27 mouse cellular contexts compared by ENCODE assay signal in the genomic region with DNA sequence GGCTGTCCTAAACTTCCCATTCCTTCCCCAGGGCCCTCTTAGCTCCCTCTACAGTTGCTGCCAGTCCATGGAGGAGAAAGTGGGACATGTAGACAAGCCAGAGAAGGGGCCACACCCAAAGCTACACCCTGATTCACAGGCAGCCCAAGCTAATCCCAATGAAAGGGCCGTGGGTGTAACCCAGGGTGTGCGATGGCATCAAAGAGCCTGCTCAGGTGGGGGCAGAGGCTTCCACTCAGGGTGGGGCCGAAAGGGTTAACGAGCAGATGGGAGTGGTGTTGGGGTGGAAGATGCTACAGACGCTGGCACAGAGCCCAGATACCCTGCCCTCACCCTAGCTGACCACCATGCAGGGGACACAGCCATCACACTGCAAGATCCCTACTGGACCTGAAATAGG. TPM values are rescaled to one million over a fixed set of nuclear protein-coding genes. Genes with fewer than 3 reads are reported as not detected.
DNase-seq lines count a peak whose midpoint lies in the region; ATAC-seq and TF ChIP-seq lines count a peak whose summit lies in the region.
"Had no signal": no experiment of that assay in that cellular context is flagged by ENCODE, and none has a peak within 500 bp of the region (broad histone marks: within the 10 kb centered on the region; RNA-seq: fewer than 3 reads in every experiment).

No protein-coding gene starts in this region.

- H3K4me3 ChIP-seq in midbrain, embryonic 10.5 days = no peak overlapping the region
- H3K4me3 ChIP-seq in midbrain, embryonic 14.5 days (replicated peaks; ENCODE audit: low read depth, low read length) = no peak overlapping the region
- H3K4me3 ChIP-seq in stomach, postnatal 0 days (ENCODE audit: low read depth, low read length) = no peak overlapping the region
- H3K4me3 ChIP-seq: embryonic facial prominence, embryonic 15.5 days; erythroblast, embryonic 14.5 days; heart, adult 2 months; heart, embryonic 15.5 days; hindbrain, embryonic 15.5 days had no signal

- no peaks in the 10 kb centered on the region for H3K9me3 ChIP-seq in midbrain, embryonic 10.5 days (replicated peaks)
- no peaks in the 10 kb centered on the region for H3K9me3 ChIP-seq in midbrain, embryonic 14.5 days (ENCODE audit: control insufficient read depth, low read length)
- no peaks in the 10 kb centered on the region for H3K9me3 ChIP-seq in stomach, postnatal 0 days (ENCODE audit: control insufficient read depth, low read length)
- H3K9me3 ChIP-seq: embryonic facial prominence, embryonic 15.5 days; heart, embryonic 15.5 days; hindbrain, embryonic 15.5 days had no signal

- peak; percentile 90 for DNase-seq in heart, adult 11 months
- DNase-seq in heart, adult 18-20 months = no peak
- DNase-seq in midbrain, embryonic 10.5 days (ENCODE audit: low spot score) = no peak
- no peak for DNase-seq in midbrain, embryonic 14.5 days
- peak; percentile 25 for DNase-seq in c-Kit-positive CD71-positive TER-119-positive erythroid progenitor cells, embryonic 14.5 days (ENCODE audit: low spot score)
- peak; percentile 14 for DNase-seq in stomach, postnatal 0 days (ENCODE audit: low spot score)
- DNase-seq in adrenal gland, postnatal 14 days = no peak
- DNase-seq: adrenal gland, adult 2 months; adrenal gland, postnatal 36 days; cerebellum, adult 11 months; cerebellum, adult 8-10 months; cerebellum, postnatal 14 days; embryo, embryonic 11 days; gastrocnemius, postnatal 36 days; heart, adult 2 months; heart, postnatal 14 days had no signal

- H3K9ac ChIP-seq in midbrain, embryonic 14.5 days (replicated peaks; ENCODE audit: low read length) = no peak overlapping the region
- no peak overlapping the region for H3K9ac ChIP-seq in stomach, postnatal 0 days (ENCODE audit: low read length)
- H3K9ac ChIP-seq: embryonic facial prominence, embryonic 15.5 days; heart, embryonic 15.5 days; hindbrain, embryonic 15.5 days had no signal

- peak overlapping the region; percentile 70 for H3K27ac ChIP-seq in midbrain, embryonic 10.5 days (replicated peaks)
- no peak overlapping the region for H3K27ac ChIP-seq in midbrain, embryonic 14.5 days (replicated peaks; ENCODE audit: low read depth, low read length)
- H3K27ac ChIP-seq in stomach, postnatal 0 days (replicated peaks) = peak overlapping the region; percentile 49; the same call in 1 of the 2 replicates
- H3K27ac ChIP-seq: embryonic facial prominence, embryonic 15.5 days; heart, adult 2 months; heart, embryonic 15.5 days; hindbrain, embryonic 15.5 days had no signal

- 0 out of 2 replicates have a peak, but pooled peaks cover 14% of the 10 kb centered on the region for H3K27me3 ChIP-seq in midbrain, embryonic 10.5 days (ENCODE audit: low read depth, poor library complexity, severe bottlenecking)
- H3K27me3 ChIP-seq in midbrain, embryonic 14.5 days (ENCODE audit: control insufficient read depth, insufficient read depth, low read length) = no peaks in the 10 kb centered on the region
- no peaks in the 10 kb centered on the region for H3K27me3 ChIP-seq in stomach, postnatal 0 days (ENCODE audit: control insufficient read depth, insufficient read depth, low read length)
- H3K27me3 ChIP-seq: embryonic facial prominence, embryonic 15.5 days; heart, embryonic 15.5 days; hindbrain, embryonic 15.5 days; Patski had no signal

- peaks cover 81% of the 10 kb centered on the region for H3K36me3 ChIP-seq in midbrain, embryonic 10.5 days
- H3K36me3 ChIP-seq in midbrain, embryonic 14.5 days (ENCODE audit: control insufficient read depth, insufficient read depth, low read length) = peaks cover 48% of the 10 kb centered on the region
- H3K36me3 ChIP-seq in stomach, postnatal 0 days (ENCODE audit: control insufficient read depth, insufficient read depth, low read length) = peaks cover 10% of the 10 kb centered on the region
- H3K36me3 ChIP-seq: heart, embryonic 15.5 days had no signal

- H3K4me1 ChIP-seq in midbrain, embryonic 10.5 days = peaks cover 56% of the 10 kb centered on the region
- peaks cover 30% of the 10 kb centered on the region for H3K4me1 ChIP-seq in midbrain, embryonic 14.5 days (ENCODE audit: control insufficient read depth, insufficient read depth, low read length)
- peaks cover 8% of the 10 kb centered on the region for H3K4me1 ChIP-seq in stomach, postnatal 0 days (replicated peaks; ENCODE audit: control insufficient read depth, insufficient read depth)

- no peak for TF ChIP-seq EP300 in stomach, postnatal 0 days (optimal IDR thresholded peaks at IDR 0.05)

- 80% methylated on average over 5 of the region's 5 CpGs for WGBS in midbrain, embryonic 10.5 days
- 69% methylated on average over 5 of the region's 5 CpGs for WGBS in midbrain, embryonic 14.5 days
- WGBS in stomach, postnatal 0 days = 43% methylated on average over 5 of the region's 5 CpGs

- no peak for ATAC-seq in midbrain, embryonic 14.5 days (ENCODE audit: low FRiP score, low TSS enrichment)
- no peak for ATAC-seq in stomach, postnatal 0 days (ENCODE audit: low FRiP score, low TSS enrichment)
- ATAC-seq: Patski had no signal

- TF ChIP-seq CTCF in stomach, postnatal 0 days (IDR thresholded peaks at IDR 0.05; ENCODE audit: low read depth) = no peak

- H3K4me2 ChIP-seq in midbrain, embryonic 14.5 days (ENCODE audit: low read length) = no peak overlapping the region
- H3K4me2 ChIP-seq in stomach, postnatal 0 days (replicated peaks; ENCODE audit: low read depth) = no peak overlapping the region
- H3K4me2 ChIP-seq: embryonic facial prominence, embryonic 15.5 days; heart, embryonic 11.5 days; heart, embryonic 15.5 days; hindbrain, embryonic 15.5 days had no signal

RNA-seq across cellular contexts. Expression of a gene that starts 13.3 kb away (rescaled TPM):
- not detected for total RNA-seq in heart, adult 18-20 months (2021)
- 3.2 and 3.6 TPM in 2 replicates for polyA plus RNA-seq in midbrain, embryonic 10.5 days (2016; fragmentation: Nextera tagmentation; extraction: Ambion mirVana)
- polyA plus RNA-seq in midbrain, embryonic 14.5 days (2014; fragmentation: Nextera tagmentation; extraction: Ambion mirVana) = 0.97 and 2.0 TPM in 2 replicates
- 2.1 and 2.9 TPM in 2 replicates for polyA plus RNA-seq in stomach, postnatal 0 days (2015; fragmentation: Nextera tagmentation; extraction: Ambion mirVana)
- 0.34 and 0.41 TPM in 2 replicates for total RNA-seq in adrenal gland, postnatal 14 days (2021)
- total RNA-seq: adrenal gland, postnatal 36 days; CH12.LX; common myeloid progenitor, adult 5-6 weeks; gastrocnemius, adult 8-10 months; gastrocnemius, postnatal 36 days; heart, adult 2 months; heart, postnatal 14 days; hematopoietic stem cell, adult 5-6 weeks had no signal
- polyA plus RNA-seq: embryonic facial prominence, embryonic 11.5 days; erythroblast, embryonic 14.5 days; heart, adult 2 months had no signal

RNA-seq across cellular contexts. Expression of a gene that starts 17.5 kb away (rescaled TPM):
- 10 to 100 TPM; 14.7 to 16.5 TPM for total RNA-seq in heart, adult 18-20 months (2021)
- 14.9 and 17.2 TPM in 2 replicates for polyA plus RNA-seq in midbrain, embryonic 10.5 days (2016; fragmentation: Nextera tagmentation; extraction: Ambion mirVana)
- 34.0 and 37.0 TPM in 2 replicates for polyA plus RNA-seq in midbrain, embryonic 14.5 days (2014; fragmentation: Nextera tagmentation; extraction: Ambion mirVana)
- polyA plus RNA-seq in stomach, postnatal 0 days (2015; fragmentation: Nextera tagmentation; extraction: Ambion mirVana) = 11.7 and 15.1 TPM in 2 replicates
- total RNA-seq in adrenal gland, postnatal 14 days (2021) = 22.8 and 25.9 TPM in 2 replicates
- polyA plus RNA-seq: erythroblast, embryonic 14.5 days had no signal

RNA-seq across cellular contexts. Expression of a gene that starts 23.5 kb away (rescaled TPM):
- total RNA-seq in heart, adult 18-20 months (2021) = 10 to 100 TPM; 48.3 to 61.0 TPM
- 9.3 and 11.6 TPM in 2 replicates for polyA plus RNA-seq in midbrain, embryonic 10.5 days (2016; fragmentation: Nextera tagmentation; extraction: Ambion mirVana)
- 20.4 and 31.9 TPM in 2 replicates for polyA plus RNA-seq in midbrain, embryonic 14.5 days (2014; fragmentation: Nextera tagmentation; extraction: Ambion mirVana)
- polyA plus RNA-seq in stomach, postnatal 0 days (2015; fragmentation: Nextera tagmentation; extraction: Ambion mirVana) = 0.95 and 1.1 TPM in 2 replicates
- total RNA-seq in adrenal gland, postnatal 14 days (2021) = 4.9 and 85.2 TPM in 2 replicates
- total RNA-seq: common myeloid progenitor, adult 5-6 weeks; hematopoietic stem cell, adult 5-6 weeks had no signal

RNA-seq across cellular contexts. Expression of a gene that starts 57.6 kb away (rescaled TPM):
- total RNA-seq in heart, adult 18-20 months (2021) = 100 to 1,000 TPM; 241 to 253 TPM
- polyA plus RNA-seq in midbrain, embryonic 10.5 days (2016; fragmentation: Nextera tagmentation; extraction: Ambion mirVana) = 629 and 656 TPM in 2 replicates
- polyA plus RNA-seq in midbrain, embryonic 14.5 days (2014; fragmentation: Nextera tagmentation; extraction: Ambion mirVana) = 284 and 326 TPM in 2 replicates
- 189 and 195 TPM in 2 replicates for polyA plus RNA-seq in stomach, postnatal 0 days (2015; fragmentation: Nextera tagmentation; extraction: Ambion mirVana)
- total RNA-seq in adrenal gland, postnatal 14 days (2021) = 249 and 284 TPM in 2 replicates

Comparison
In these comparisons a context has a peak if more than half of its experiments do, and no peak if none do; other contexts are left out.
1. DNase-seq: peak in heart, adult 11 months (single experiment), c-Kit-positive CD71-positive TER-119-positive erythroid progenitor cells, embryonic 14.5 days (single experiment) and stomach, postnatal 0 days (single experiment); none in heart, adult 18-20 months (0 of 2), midbrain, embryonic 10.5 days (single experiment), midbrain, embryonic 14.5 days (single experiment) and adrenal gland, postnatal 14 days (single experiment).